Mouse (Mus musculus) embryo, embryonic 10 days (tissue): ENCODE measurements around the gene Wdr77.
"Not testable (repeated sequence)": the region's sequence is repeated elsewhere in the genome, so short reads cannot be mapped to it uniquely, and the experiment has no call there.

Source experiments
- DNase-seq: peaks from one replicate; pipeline ENCODE4 v3.0.0-alpha.2; 2015; ENCODE audit warnings: low spot score

Wdr77 gene

GRCm38 (mm10) chr3:105951348-105951747, 7.8 kb upstream of the Wdr77 start:
- no peak for DNase-seq

GRCm38 (mm10) chr3:105957235-105957634, 1.9 kb upstream of the Wdr77 start:
- no peak for DNase-seq

- DNase-seq: no peak
These were observed 965 bp upstream of the Wdr77 start for GRCm38 (mm10) chr3:105958204-105958603.

- DNase-seq: peak; percentile 42
These were observed 416 bp downstream of the Wdr77 start for GRCm38 (mm10) chr3:105959585-105959984.

- DNase-seq: no peak
These were observed 830 bp downstream of the Wdr77 start, which contains the start of gene Atp5f1 for GRCm38 (mm10) chr3:105959999-105960398. Gene Atp5f1 (minus strand): TSS chr3:105960099.

GRCm38 (mm10) chr3:105960700-105961099, 1.5 kb downstream of the Wdr77 start:
- DNase-seq: peak; percentile 30

- no peak for DNase-seq
These were observed 12.8 kb downstream of the Wdr77 start for GRCm38 (mm10) chr3:105971831-105972446.

- DNase-seq: no peak
These were observed 14.2 kb downstream of the Wdr77 start, which contains the start of gene Ovgp1 for GRCm38 (mm10) chr3:105973411-105973810. Gene Ovgp1 (plus strand): TSS chr3:105973711.

- DNase-seq: no peak
These were observed 15.0 kb downstream of the Wdr77 start for GRCm38 (mm10) chr3:105974174-105974573.

- not testable (repeated sequence) for DNase-seq
These were observed 30.4 kb downstream of the Wdr77 start for GRCm38 (mm10) chr3:105989611-105990010.

GRCm38 (mm10) chr3:105991653-105992283, 32.6 kb downstream of the Wdr77 start:
- peak; percentile 54 for DNase-seq

GRCm38 (mm10) chr3:105994730-105995129, 35.6 kb downstream of the Wdr77 start:
- no peak for DNase-seq

- DNase-seq: no peak
These were observed 41.7 kb downstream of the Wdr77 start for GRCm38 (mm10) chr3:106000707-106001375.

- peak; percentile 87 for DNase-seq
These were observed 42.5 kb downstream of the Wdr77 start for GRCm38 (mm10) chr3:106001416-106002370.

- DNase-seq: not testable (repeated sequence)
These were observed 44.2 kb downstream of the Wdr77 start for GRCm38 (mm10) chr3:106003360-106003759.

GRCm38 (mm10) chr3:106014546-106014945, 55.4 kb downstream of the Wdr77 start, which contains the start of gene Pifo:
Gene Pifo (minus strand): TSS chr3:106014646.
- no peak for DNase-seq
